Mouse (Mus musculus) limb, embryonic 15.5 days (tissue): ENCODE data around the gene Scd4. TPM values are rescaled to one million over a fixed set of nuclear protein-coding genes. Genes with fewer than 3 reads are reported as not detected.
"Not testable (repeated sequence)": the region's sequence is repeated elsewhere in the genome, so short reads cannot be mapped to it uniquely, and the experiment has no call there.

Experiments
- ATAC-seq: fragments of 200-750 bp; cut with Nextera tagmentation; 2 replicates; pipeline ENCODE4 v1.8.0; 2017; ENCODE audit warnings: low read depth, moderate TSS enrichment; ENCODE audit not compliant: insufficient number of reproducible peaks, low FRiP score, low TSS enrichment
- H3K27ac ChIP-seq: fragments of 300-500 bp; sonication (generic); 2 replicates; pipeline ENCODE4 v1.5.1; 2015; ENCODE audit warnings: moderate library complexity, mild to moderate bottlenecking, inconsistent platforms
- H3K27me3 ChIP-seq: fragments of 300-500 bp; sonication (generic); 2 replicates; pipeline ENCODE4 v1.6.1; 2015; ENCODE audit warnings: inconsistent platforms
- H3K36me3 ChIP-seq: fragments of 300-500 bp; sonication (generic); 2 replicates; pipeline ENCODE4 v1.6.1; 2015; ENCODE audit warnings: inconsistent platforms
- H3K4me1 ChIP-seq: fragments of 300-500 bp; sonication (generic); 2 replicates; pipeline ENCODE4 v1.6.1; 2015; ENCODE audit warnings: inconsistent platforms
- H3K4me2 ChIP-seq: fragments of 300-500 bp; sonication (generic); 2 replicates; pipeline ENCODE4 v1.6.1; 2015; ENCODE audit warnings: mild to moderate bottlenecking, inconsistent platforms
- H3K4me3 ChIP-seq: fragments of 300-500 bp; sonication (generic); 2 replicates; pipeline ENCODE4 v1.5.1; 2015; ENCODE audit warnings: mild to moderate bottlenecking, inconsistent platforms
- H3K9ac ChIP-seq: fragments of 300-500 bp; sonication (generic); 2 replicates; pipeline ENCODE4 v1.6.1; 2015; ENCODE audit warnings: inconsistent platforms
- H3K9me3 ChIP-seq: fragments of 300-500 bp; sonication (generic); 2 replicates; pipeline ENCODE4 v1.6.1; 2016; ENCODE audit warnings: inconsistent platforms
- WGBS: fragments of 180-500 bp; shearing (Covaris S2); methylation state at CpG from one replicate; pipeline ENCODE4 v1.1.7; 2015; 5-methylcytosine and 5-hydroxymethylcytosine counted together
- polyA plus RNA-seq: library from polyadenylated mRNA; unstranded; fragments of >200 nt; fragmentation: Nextera tagmentation; extraction: Ambion mirVana; gene quantifications from 2 replicates; pipeline ENCODE4 v1.2.1, GENCODE M21; 2015

The Scd4 gene
- polyA plus RNA-seq, 1 experiment from 2014 or later = 0.41 TPM

GRCm38 (mm10) chr19:44321631-44322030 is 11.3 kb upstream of the Scd4 start:
- no peaks in the 10 kb centered on the region for H3K27me3 ChIP-seq
- no peaks in the 10 kb centered on the region for H3K4me1 ChIP-seq
- H3K4me3 ChIP-seq = no peak overlapping the region
- H3K36me3 ChIP-seq = no peaks in the 10 kb centered on the region
- H3K9me3 ChIP-seq = no peaks in the 10 kb centered on the region
- 83% methylated on average over 2 of the region's 2 CpGs for WGBS
- ATAC-seq = no peak
- H3K9ac ChIP-seq = no peak overlapping the region
- H3K4me2 ChIP-seq = no peak overlapping the region
- H3K27ac ChIP-seq = no peak overlapping the region

GRCm38 (mm10) chr19:44329566-44329965 is 3.3 kb upstream of the Scd4 start:
- no peaks in the 10 kb centered on the region for H3K27me3 ChIP-seq
- 94% methylated on average over 2 of the region's 2 CpGs for WGBS
- H3K4me1 ChIP-seq = no peaks in the 10 kb centered on the region; the same call in 1 of the 2 replicates
- no peak overlapping the region for H3K27ac ChIP-seq
- no peak for ATAC-seq
- H3K9me3 ChIP-seq = no peaks in the 10 kb centered on the region
- no peak overlapping the region for H3K9ac ChIP-seq
- H3K4me3 ChIP-seq = no peak overlapping the region
- no peaks in the 10 kb centered on the region for H3K36me3 ChIP-seq
- no peak overlapping the region for H3K4me2 ChIP-seq

- not testable (repeated sequence) for H3K4me3 ChIP-seq, H3K4me1 ChIP-seq, H3K27me3 ChIP-seq, ATAC-seq, H3K27ac ChIP-seq, H3K4me2 ChIP-seq, H3K9ac ChIP-seq, H3K36me3 ChIP-seq, H3K9me3 ChIP-seq
- 91% methylated on average over 1 of the region's 1 CpGs for WGBS
Measured at GRCm38 (mm10) chr19:44331128-44331527, 1.8 kb upstream of the Scd4 start.

DNA sequence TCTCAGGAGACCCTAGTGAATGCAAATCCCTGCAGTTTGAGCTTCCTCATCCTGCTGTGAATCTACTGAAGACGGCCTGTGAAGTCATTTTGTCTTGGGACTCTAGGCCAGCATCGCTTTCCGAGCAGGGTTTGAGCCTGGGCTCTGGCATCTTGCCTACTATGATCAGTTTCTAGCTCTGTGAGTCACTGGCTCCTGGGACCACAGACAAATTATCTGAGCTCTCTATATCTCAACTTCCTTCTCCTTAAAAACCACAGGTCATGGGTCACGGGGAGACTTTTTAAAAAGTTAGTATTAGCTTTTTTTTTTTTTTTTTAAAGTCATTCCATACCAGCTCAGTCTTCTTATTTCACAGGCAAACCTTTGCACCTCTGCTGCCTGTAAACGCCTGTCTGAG is 981 bp upstream of the Scd4 start:
- Histone ChIP-seq H3K4me3 (no peak overlapping the region), H3K4me2 (no peak overlapping the region), H3K4me1 (no peaks in the 10 kb centered on the region; the same call in 1 of the 2 replicates), H3K9me3 (no peaks in the 10 kb centered on the region), H3K27me3 (no peaks in the 10 kb centered on the region), H3K36me3 (no peaks in the 10 kb centered on the region), H3K27ac (no peak overlapping the region), H3K9ac (no peak overlapping the region)
- WGBS = 71% methylated on average over 5 of the region's 5 CpGs
- ATAC-seq = no peak

- no peak overlapping the region for H3K27ac ChIP-seq
- H3K4me1 ChIP-seq = no peaks in the 10 kb centered on the region; the same call in 1 of the 2 replicates
- no peak overlapping the region for H3K9ac ChIP-seq
- no peak for ATAC-seq
- WGBS = 50% methylated on average over 8 of the region's 8 CpGs
- H3K9me3 ChIP-seq = no peaks in the 10 kb centered on the region
- no peaks in the 10 kb centered on the region for H3K36me3 ChIP-seq
- H3K27me3 ChIP-seq = no peaks in the 10 kb centered on the region
- H3K4me2 ChIP-seq = no peak overlapping the region
- no peak overlapping the region for H3K4me3 ChIP-seq
Measured at GRCm38 (mm10) chr19:44332326-44332725, 566 bp upstream of the Scd4 start.

- Histone ChIP-seq H3K9me3 (no peaks in the 10 kb centered on the region), H3K4me1 (no peaks in the 10 kb centered on the region; the same call in 1 of the 2 replicates), H3K27ac (no peak overlapping the region), H3K4me3 (no peak overlapping the region), H3K27me3 (no peaks in the 10 kb centered on the region), H3K36me3 (no peaks in the 10 kb centered on the region), H3K9ac (no peak overlapping the region), H3K4me2 (no peak overlapping the region)
- 90% methylated on average over 9 of the region's 9 CpGs for WGBS
- no peak for ATAC-seq
Measured at GRCm38 (mm10) chr19:44333991-44334390, 1.1 kb downstream of the Scd4 start.

GRCm38 (mm10) chr19:44335876-44336662 is 3.2 kb downstream of the Scd4 start:
- H3K36me3 ChIP-seq = no peaks in the 10 kb centered on the region
- H3K27me3 ChIP-seq = no peaks in the 10 kb centered on the region
- H3K9ac ChIP-seq = no peak overlapping the region
- H3K4me3 ChIP-seq = no peak overlapping the region
- 81% methylated on average over 6 of the region's 6 CpGs for WGBS
- H3K9me3 ChIP-seq = no peaks in the 10 kb centered on the region
- no peaks in the 10 kb centered on the region; the same call in 1 of the 2 replicates for H3K4me1 ChIP-seq
- no peak overlapping the region for H3K27ac ChIP-seq
- ATAC-seq = no peak
- H3K4me2 ChIP-seq = no peak overlapping the region

DNA sequence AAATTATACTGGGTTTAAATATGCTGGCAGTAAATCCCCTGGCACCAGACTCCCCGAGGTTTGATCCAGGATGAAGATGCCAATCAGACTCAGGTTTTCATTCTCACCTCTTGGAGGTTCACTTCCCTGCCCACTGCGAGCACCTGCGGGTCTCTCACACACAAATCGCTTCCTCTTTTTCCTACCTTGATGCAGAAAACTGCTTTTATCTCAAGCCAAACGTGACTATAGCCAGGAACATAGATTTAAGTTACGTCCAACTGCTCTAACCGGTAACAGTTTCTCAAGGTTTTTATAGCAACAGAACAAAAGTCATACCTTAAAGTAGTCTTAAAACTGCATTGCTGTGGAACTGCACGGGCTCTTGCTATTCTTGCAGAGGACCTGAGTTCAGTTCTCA is 16.8 kb downstream of the Scd4 start:
- Histone ChIP-seq H3K4me2 (no peak overlapping the region), H3K27ac (no peak overlapping the region), H3K9ac (no peak overlapping the region), H3K4me3 (no peak overlapping the region), H3K36me3 (no peaks in the 10 kb centered on the region), H3K4me1 (no peaks in the 10 kb centered on the region), H3K9me3 (no peaks in the 10 kb centered on the region), H3K27me3 (no peaks in the 10 kb centered on the region)
- ATAC-seq = no peak
- 84% methylated on average over 8 of the region's 8 CpGs for WGBS

- Histone ChIP-seq H3K36me3 (no peaks in the 10 kb centered on the region), H3K4me2 (no peak overlapping the region), H3K4me3 (no peak overlapping the region), H3K9ac (no peak overlapping the region), H3K4me1 (no peaks in the 10 kb centered on the region), H3K27ac (no peak overlapping the region), H3K27me3 (no peaks in the 10 kb centered on the region), H3K9me3 (no peaks in the 10 kb centered on the region)
- ATAC-seq = no peak
- 62% methylated on average over 7 of the region's 7 CpGs for WGBS
Measured at GRCm38 (mm10) chr19:44351756-44352155, 18.9 kb downstream of the Scd4 start.

- Histone ChIP-seq H3K4me3 (no peak overlapping the region), H3K36me3 (no peaks in the 10 kb centered on the region), H3K27me3 (no peaks in the 10 kb centered on the region), H3K27ac (no peak overlapping the region), H3K9me3 (no peaks in the 10 kb centered on the region), H3K4me2 (no peak overlapping the region), H3K4me1 (no peaks in the 10 kb centered on the region), H3K9ac (no peak overlapping the region)
- no peak for ATAC-seq
- WGBS = 60% methylated on average over 8 of the region's 8 CpGs
Measured at GRCm38 (mm10) chr19:44358700-44359099, 25.8 kb downstream of the Scd4 start.

GRCm38 (mm10) chr19:44363529-44363928 is 30.6 kb downstream of the Scd4 start:
- H3K4me2 ChIP-seq = no peak overlapping the region
- WGBS = 22% methylated on average over 13 of the region's 13 CpGs

DNA sequence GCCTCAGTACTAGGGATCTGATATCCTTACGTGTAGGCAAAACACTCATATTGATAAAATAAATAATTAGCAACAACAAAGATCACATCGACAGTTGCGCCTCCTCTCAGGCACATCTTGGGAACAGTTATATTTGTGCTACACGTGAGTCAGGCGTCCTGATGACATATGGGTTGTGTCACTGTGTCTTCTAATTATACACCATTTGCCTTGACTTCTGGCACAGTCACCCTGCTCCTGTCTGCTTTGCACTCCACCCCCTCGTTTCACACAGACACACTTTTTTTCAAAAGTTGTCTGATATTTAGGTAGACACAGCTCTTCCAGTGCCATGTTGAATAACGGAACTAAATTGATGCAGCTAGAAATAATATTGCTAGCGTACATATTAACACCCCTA is 31.1 kb downstream of the Scd4 start:
- Histone ChIP-seq H3K36me3 (no peaks in the 10 kb centered on the region), H3K9ac (no peak overlapping the region), H3K9me3 (no peaks in the 10 kb centered on the region), H3K27me3 (no peaks in the 10 kb centered on the region), H3K27ac (no peak overlapping the region), H3K4me3 (no peak overlapping the region), H3K4me2 (no peak overlapping the region), H3K4me1 (no peaks in the 10 kb centered on the region)
- no peak for ATAC-seq
- 78% methylated on average over 8 of the region's 8 CpGs for WGBS

More at GRCm38 (mm10) chr19:44363529-44363928, 30.6 kb downstream of the Scd4 start:
- H3K9me3 ChIP-seq = no peaks in the 10 kb centered on the region
- H3K9ac ChIP-seq = no peak overlapping the region
- H3K27me3 ChIP-seq = no peaks in the 10 kb centered on the region
- no peak overlapping the region for H3K27ac ChIP-seq
- ATAC-seq = no peak
- no peak overlapping the region for H3K4me3 ChIP-seq
- no peaks in the 10 kb centered on the region for H3K36me3 ChIP-seq
- no peaks in the 10 kb centered on the region for H3K4me1 ChIP-seq
